Mouse (Mus musculus) heart, embryonic 14.5 days (tissue): Measurements from ENCODE around the gene Gm17364. TPM values are rescaled to one million over a fixed set of nuclear protein-coding genes. Genes with fewer than 3 reads are reported as not detected.
"Not testable (repeated sequence)": the region's sequence is repeated elsewhere in the genome, so short reads cannot be mapped to it uniquely, and the experiment has no call there.

Experiments used
- ATAC-seq: fragments of 200-750 bp; cut with Nextera tagmentation; 2 replicates; pipeline ENCODE4 v1.8.0; 2017; ENCODE audit warnings: low read depth, moderate TSS enrichment; ENCODE audit not compliant: insufficient number of reproducible peaks, insufficient read depth, low FRiP score
- H3K27ac ChIP-seq, 2 experiments: fragments of 200-500 bp in 1 of 2; fragments of 300-500 bp in 1 of 2; sonication (generic) in 1 of 2; replicated peaks in 1 of 2; 2 replicates each; pipeline ENCODE4 v1.5.1; 2012 to 2014; ENCODE audit warnings: low read depth in 2 of 2, low read length in 2 of 2, control low read depth in 1 of 2, mild to moderate bottlenecking in 1 of 2, mixed read lengths in 1 of 2; ENCODE audit not compliant: control insufficient read depth in 1 of 2, insufficient read depth in 1 of 2
- H3K27me3 ChIP-seq: fragments of 300-500 bp; sonication (generic); 2 replicates; pipeline ENCODE4 v1.6.1; 2014; ENCODE audit warnings: mild to moderate bottlenecking, low read length, control low read depth; ENCODE audit not compliant: control insufficient read depth, insufficient read depth
- H3K36me3 ChIP-seq: fragments of 300-500 bp; sonication (generic); 2 replicates; pipeline ENCODE4 v1.6.1; 2014; ENCODE audit warnings: mild to moderate bottlenecking, control low read depth, low read length, mixed read lengths; ENCODE audit not compliant: control insufficient read depth, insufficient read depth
- H3K4me1 ChIP-seq, 2 experiments: fragments of 200-500 bp in 1 of 2; fragments of 300-500 bp in 1 of 2; sonication (generic) in 1 of 2; 2 replicates each; pipeline ENCODE4 v1.6.1; 2012 to 2014; ENCODE audit warnings: low read length in 2 of 2, control low read depth in 1 of 2, mixed read lengths in 1 of 2; ENCODE audit not compliant: control insufficient read depth in 2 of 2, insufficient read depth in 2 of 2
- H3K4me2 ChIP-seq: fragments of 300-500 bp; sonication (generic); 2 replicates; pipeline ENCODE4 v1.6.1; 2014; ENCODE audit warnings: mild to moderate bottlenecking, low read length
- H3K4me3 ChIP-seq, 2 experiments: fragments of 200-500 bp in 1 of 2; fragments of 300-500 bp in 1 of 2; sonication (generic) in 1 of 2; 2 replicates each; pipeline ENCODE4 v1.5.1; 2012 to 2014; ENCODE audit warnings: low read length in 2 of 2, mild to moderate bottlenecking in 2 of 2, control low read depth in 1 of 2, low read depth in 1 of 2, moderate library complexity in 1 of 2; ENCODE audit not compliant: control insufficient read depth in 1 of 2, insufficient read depth in 1 of 2
- H3K9ac ChIP-seq: fragments of 300-500 bp; sonication (generic); 2 replicates; pipeline ENCODE4 v1.6.1; 2014; ENCODE audit warnings: mild to moderate bottlenecking, low read length
- H3K9me3 ChIP-seq: fragments of 300-500 bp; sonication (generic); 2 replicates; pipeline ENCODE4 v1.6.1; 2016; ENCODE audit warnings: low read length, control low read depth; ENCODE audit not compliant: control insufficient read depth
- WGBS: fragments of 180-500 bp; shearing (Covaris S2); extraction: QIAGEN DNeasy Blood & Tissue Kit; methylation state at CpG from one replicate; pipeline ENCODE4 v1.1.7; 2014; 5-methylcytosine and 5-hydroxymethylcytosine counted together
- polyA plus RNA-seq: library from polyadenylated mRNA; unstranded; fragments of >200 nt; fragmentation: Nextera tagmentation; extraction: Ambion mirVana; gene quantifications from 2 replicates; pipeline ENCODE4 v1.2.1, GENCODE M21; 2014

Gm17364 gene
- polyA plus RNA-seq, 1 experiment from 2014 or later: not detected

DNA sequence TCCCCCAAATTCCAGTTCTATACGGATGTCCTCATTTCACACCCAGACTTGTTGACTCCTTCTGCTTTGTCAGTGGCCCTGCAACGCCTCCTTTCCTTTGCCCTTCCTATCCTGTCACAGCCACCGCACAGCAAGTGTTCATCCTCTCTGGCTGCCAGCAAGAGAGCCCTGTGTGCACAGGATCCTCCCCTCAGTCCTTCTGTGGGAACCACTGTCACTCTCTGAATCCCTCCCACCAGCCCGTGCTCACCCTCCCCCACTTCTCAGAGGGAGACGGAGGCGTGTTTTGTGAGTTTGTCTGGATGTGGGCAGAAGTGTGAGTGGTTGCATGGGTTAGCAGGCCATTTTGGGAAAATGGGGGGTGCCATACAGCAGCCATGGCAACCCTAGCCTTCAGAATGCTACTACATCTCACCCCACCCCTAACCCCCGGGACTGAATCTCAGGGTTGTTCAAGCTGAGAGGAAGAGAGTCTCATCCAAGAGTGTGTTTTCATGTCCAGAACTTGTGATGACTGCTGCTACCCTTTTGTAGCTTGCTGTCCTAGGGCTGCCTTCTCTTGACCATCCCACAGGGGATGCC, 5.9 kb downstream of the Gm17364 start:
- Histone ChIP-seq H3K36me3 (no peaks in the 10 kb centered on the region), H3K4me3 (no peak overlapping the region), H3K9ac (no peak overlapping the region), H3K9me3 (no peaks in the 10 kb centered on the region), H3K4me1 (peaks cover 0 to 7% of the 10 kb centered on the region in 2 experiments; a peak in 2 of 4 replicates), H3K4me2 (no peak overlapping the region), H3K27me3 (no peaks in the 10 kb centered on the region), H3K27ac (no peak overlapping the region)
- WGBS: 32% methylated on average over 7 of the region's 7 CpGs
- no peak for ATAC-seq

GRCm38 (mm10) chr13:41263304-41264006, 10.3 kb downstream of the Gm17364 start:
- Histone ChIP-seq H3K27ac (no peak overlapping the region), H3K9ac (no peak overlapping the region), H3K9me3 (no peaks in the 10 kb centered on the region), H3K4me1 (peaks cover 0 to 7% of the 10 kb centered on the region in 2 experiments; a peak in 2 of 4 replicates), H3K27me3 (no peaks in the 10 kb centered on the region), H3K4me3 (no peak overlapping the region), H3K4me2 (no peak overlapping the region), H3K36me3 (no peaks in the 10 kb centered on the region)
- ATAC-seq: no peak
- WGBS: 76% methylated on average over 5 of the region's 5 CpGs

GRCm38 (mm10) chr13:41261617-41262016, 12.2 kb downstream of the Gm17364 start:
- not testable (repeated sequence) for H3K9ac ChIP-seq, ATAC-seq, H3K27me3 ChIP-seq, H3K4me1 ChIP-seq, H3K9me3 ChIP-seq, H3K4me3 ChIP-seq, H3K4me2 ChIP-seq, H3K27ac ChIP-seq, H3K36me3 ChIP-seq
- WGBS: 88% methylated on average over 8 of the region's 8 CpGs

DNA sequence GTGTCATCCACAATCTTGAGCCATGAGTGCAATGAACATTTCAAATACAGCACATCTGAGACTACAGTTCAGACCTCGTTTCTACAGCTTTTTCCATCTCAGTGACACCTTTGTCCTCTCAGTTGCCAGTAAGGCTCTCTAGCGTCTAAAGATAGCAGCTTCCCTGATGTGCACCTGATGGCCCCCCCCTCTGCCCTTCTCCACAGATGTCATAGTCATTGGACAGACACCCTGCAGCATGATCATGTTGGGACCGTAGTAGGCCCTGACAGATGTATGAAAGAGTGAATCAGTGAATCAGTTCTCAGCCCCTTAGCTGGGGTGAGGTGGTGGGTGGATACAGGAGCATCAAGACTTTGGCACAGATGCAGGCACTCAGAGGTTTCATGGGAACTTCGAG, 15.9 kb downstream of the Gm17364 start:
- no peak for ATAC-seq
- 64% methylated on average over 4 of the region's 4 CpGs for WGBS

GRCm38 (mm10) chr13:41256962-41257361, 16.8 kb downstream of the Gm17364 start:
- no peak overlapping the region for H3K4me3 ChIP-seq
- no peaks in the 10 kb centered on the region for H3K27me3 ChIP-seq
- H3K27ac ChIP-seq: no peak overlapping the region
- no peak overlapping the region for H3K9ac ChIP-seq
- H3K36me3 ChIP-seq: no peaks in the 10 kb centered on the region
- 81% methylated on average over 3 of the region's 3 CpGs for WGBS
- H3K4me1 ChIP-seq: peaks cover 0 to under 1% of the 10 kb centered on the region in 2 experiments; a peak in 1 of 4 replicates
- H3K9me3 ChIP-seq: no peaks in the 10 kb centered on the region
- H3K4me2 ChIP-seq: no peak overlapping the region
- no peak for ATAC-seq

More for the DNA sequence above, 15.9 kb downstream of the Gm17364 start:
- Histone ChIP-seq H3K4me1 (no peaks in the 10 kb centered on the region), H3K27me3 (no peaks in the 10 kb centered on the region), H3K9me3 (no peaks in the 10 kb centered on the region), H3K4me3 (no peak overlapping the region), H3K27ac (no peak overlapping the region), H3K9ac (no peak overlapping the region), H3K4me2 (no peak overlapping the region), H3K36me3 (no peaks in the 10 kb centered on the region)

DNA sequence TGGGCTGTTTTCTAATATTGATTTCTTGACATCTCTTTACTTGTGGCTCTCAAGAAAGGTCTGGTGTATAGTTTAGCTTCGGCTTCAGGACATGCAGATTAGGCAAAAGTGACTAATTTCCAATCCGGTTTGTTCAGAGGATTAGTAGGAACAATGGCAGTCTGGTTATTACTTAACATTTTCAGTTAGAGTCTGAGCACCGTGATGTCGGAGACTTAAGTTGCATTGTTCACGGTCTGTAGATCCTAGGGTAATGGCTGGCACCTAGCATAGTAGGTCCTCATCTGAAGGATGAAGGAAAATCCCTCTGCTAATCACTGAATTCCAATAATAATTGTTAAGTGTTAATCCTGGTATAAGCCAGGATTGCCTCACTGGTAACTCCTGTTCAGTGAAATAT, 17.7 kb downstream of the Gm17364 start:
- Histone ChIP-seq H3K4me2 (no peak overlapping the region), H3K9me3 (no peaks in the 10 kb centered on the region), H3K9ac (no peak overlapping the region), H3K27me3 (no peaks in the 10 kb centered on the region), H3K4me1 (peaks cover 1 to 5% of the 10 kb centered on the region in 2 experiments; a peak in 2 of 4 replicates), H3K4me3 (no peak overlapping the region), H3K36me3 (no peaks in the 10 kb centered on the region), H3K27ac (no peak overlapping the region)
- no peak for ATAC-seq
- WGBS: 94% methylated on average over 5 of the region's 5 CpGs

DNA sequence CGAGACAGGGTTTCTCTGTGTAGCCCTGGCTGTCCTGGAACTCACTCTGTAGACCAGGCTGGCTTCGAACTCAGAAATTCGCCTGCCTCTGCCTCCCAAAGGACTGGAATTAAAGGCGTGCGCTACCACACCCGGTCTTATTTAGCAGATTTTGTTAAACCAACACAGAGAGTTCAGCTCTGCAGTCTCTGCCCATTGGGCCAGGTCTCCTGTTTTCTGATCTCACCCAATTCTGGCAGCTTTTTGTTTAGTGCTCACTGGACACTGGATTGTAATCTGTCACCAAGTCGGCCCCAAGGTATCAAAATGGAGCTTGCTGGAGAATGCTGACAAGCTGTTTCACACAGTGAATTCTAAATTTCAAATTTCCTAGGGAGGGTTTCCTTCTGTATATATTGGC, 21.0 kb downstream of the Gm17364 start:
- Histone ChIP-seq H3K4me1 (peaks cover 2 to 11% of the 10 kb centered on the region in 2 experiments; a peak in 2 of 4 replicates), H3K36me3 (no peaks in the 10 kb centered on the region), H3K4me2 (no peak overlapping the region), H3K9ac (no peak overlapping the region), H3K27ac (no peak overlapping the region), H3K9me3 (no peaks in the 10 kb centered on the region), H3K27me3 (no peaks in the 10 kb centered on the region), H3K4me3 (no peak overlapping the region)
- no peak for ATAC-seq
- 94% methylated on average over 7 of the region's 7 CpGs for WGBS
